ENCODE assay signal across 18 mouse cellular contexts in the genomic region with DNA sequence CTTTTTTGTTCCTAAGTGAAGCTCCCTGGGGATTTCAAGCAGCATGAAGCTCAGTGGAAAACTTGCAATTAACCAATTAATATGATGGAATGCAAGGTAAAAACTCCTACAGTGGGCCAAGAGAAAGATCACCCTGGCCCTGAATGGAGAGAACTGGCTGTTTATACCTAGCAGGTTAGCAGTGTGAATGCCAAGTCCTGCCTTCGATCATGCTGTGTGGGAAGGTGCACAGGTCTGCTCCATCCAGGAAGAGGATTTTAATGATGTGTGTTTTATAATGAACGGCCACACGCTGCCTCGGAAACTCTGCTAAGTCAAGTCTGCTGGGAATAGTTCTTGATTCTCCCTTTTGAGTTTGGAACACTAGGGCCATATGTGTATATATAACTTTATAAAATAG.
A peak's percentile ranks its signal among the peaks of the same experiment; 100 is the strongest.
DNase-seq lines count a peak whose midpoint lies in the region; TF ChIP-seq lines count a peak whose summit lies in the region.
"Had no signal": no experiment of that assay in that cellular context is flagged by ENCODE, and none has a peak within 500 bp of the region (broad histone marks: within the 10 kb centered on the region; RNA-seq: fewer than 3 reads in every experiment).

No protein-coding gene starts in this region.

- DNase-seq in gastrocnemius, adult 2 months = no peak
- DNase-seq in gastrocnemius, postnatal 36 days = no peak
- peak; percentile 7 for DNase-seq in cerebellum, adult 9-10 months
- peak; percentile 26 to 68 for DNase-seq in cerebellum, postnatal 14 days
- DNase-seq in urinary bladder, postnatal 14 days (ENCODE audit: low spot score) = no peak
- DNase-seq in embryo, embryonic 11 days = no peak
- DNase-seq: adrenal gland, adult 8-10 months; adrenal gland, postnatal 36 days; gastrocnemius, postnatal 25 days; heart, adult 18-20 months; heart, postnatal 14 days; kidney, adult 18-20 months had no signal

- peak overlapping the region; percentile 50 for H3K27ac ChIP-seq in gastrocnemius, adult 2 months
- H3K27ac ChIP-seq: embryonic facial prominence, embryonic 13.5 days; forebrain, embryonic 12.5 days; heart, embryonic 15.5 days; hindbrain, embryonic 14.5 days; intestine, embryonic 15.5 days; kidney, embryonic 15.5 days had no signal

- no peak overlapping the region for H3K4me3 ChIP-seq in gastrocnemius, adult 2 months
- H3K4me3 ChIP-seq: embryonic facial prominence, embryonic 13.5 days; forebrain, embryonic 12.5 days; heart, embryonic 15.5 days; intestine, embryonic 15.5 days; kidney, embryonic 15.5 days had no signal

- intact Hi-C loops in gastrocnemius, adult 2 months (cut with DNase I) = no loop called here
- intact Hi-C loops in gastrocnemius, postnatal 36 days (cut with DNase I) = no loop called here

- no peak for TF ChIP-seq CTCF in gastrocnemius, adult 2 months (IDR thresholded peaks at IDR 0.05)

Comparison
In these comparisons a context has a peak if more than half of its experiments do, and no peak if none do; other contexts are left out.
1. DNase-seq: peak in cerebellum, adult 9-10 months (single experiment) and cerebellum, postnatal 14 days (2 of 2); none in gastrocnemius, adult 2 months (single experiment), gastrocnemius, postnatal 36 days (0 of 2), urinary bladder, postnatal 14 days (single experiment) and embryo, embryonic 11 days (single experiment).